Mouse (Mus musculus): ENCODE data around the gene Lhcgr. TPM values are rescaled to one million over a fixed set of nuclear protein-coding genes. Genes with fewer than 3 reads are reported as not detected.

Gene Lhcgr
- not detected for total RNA-seq (2023)

DNA sequence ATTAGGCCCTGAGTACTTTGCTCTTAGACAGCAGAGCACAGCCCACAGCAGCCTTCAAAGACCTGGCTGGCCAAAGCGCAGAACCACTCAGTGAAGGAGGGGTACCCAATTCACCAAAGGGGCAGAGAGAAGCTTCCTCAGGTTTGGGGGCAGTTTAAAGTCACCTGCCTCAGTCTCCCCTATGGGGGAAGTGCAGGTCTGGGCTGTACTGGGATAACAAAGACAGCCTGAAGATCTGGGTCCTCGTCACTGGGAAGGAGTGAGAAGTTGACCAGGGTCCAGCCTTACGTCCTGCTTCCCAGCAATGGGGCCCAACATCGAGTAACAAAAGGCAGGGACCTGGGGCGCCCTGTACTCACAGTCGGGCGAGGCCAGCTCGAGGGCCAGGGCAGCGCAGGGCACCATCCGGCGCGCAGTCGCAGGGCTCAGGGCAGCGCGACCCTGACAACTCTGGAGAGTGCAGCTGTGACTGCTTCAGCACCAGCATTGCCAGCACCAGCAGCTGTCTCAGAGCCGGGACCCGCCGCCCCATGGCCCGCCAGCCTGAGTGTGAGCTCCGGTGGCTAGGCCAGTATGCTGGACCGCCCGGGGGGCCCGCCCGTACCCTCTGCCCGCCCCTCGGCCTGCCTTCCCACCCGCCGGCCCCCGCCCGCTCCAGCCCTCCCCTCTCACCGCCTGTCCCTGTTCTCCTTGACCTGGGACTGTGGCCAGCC, at the start of gene Lhcgr:
TSS of gene Lhcgr (minus strand) at position 551 of the 713 bp plus-strand sequence.

DNA sequence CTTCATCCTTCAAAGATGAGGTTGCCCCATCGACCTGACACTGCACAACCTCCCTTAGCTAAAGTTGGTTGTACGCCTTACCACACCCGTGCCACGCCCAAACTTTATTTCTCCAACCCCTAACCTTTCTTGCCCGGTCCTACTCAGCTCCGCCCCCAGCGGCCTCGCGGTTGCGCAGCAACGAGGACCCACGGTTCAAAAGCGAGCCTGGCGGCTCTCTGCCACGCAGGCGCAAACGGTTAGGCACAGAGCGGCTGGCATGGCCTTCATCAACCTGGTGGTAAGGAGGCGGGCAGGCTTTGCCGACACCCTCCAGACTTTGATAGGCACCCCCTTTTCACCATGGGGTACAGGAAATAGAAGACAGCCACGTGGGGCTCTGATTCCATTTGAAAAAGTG, 123.3 kb downstream of the Lhcgr start, which contains the start of gene Gtf2a1l:
TSS of gene Gtf2a1l (plus strand) at position 209 of the 400 bp plus-strand sequence.

Other genes starting within 250 kb of the Lhcgr start
- gene Ston1, start 194.3 kb downstream of the Lhcgr start, total RNA-seq (2023): not detected
- gene Gtf2a1l, start 123.3 kb downstream of the Lhcgr start, total RNA-seq (2023): not detected

Data from neutrophil, adult 59 days (primary cell).